Mouse (Mus musculus) midbrain, embryonic 16.5 days (tissue): ENCODE measurements around the gene Cxadr. TPM values are rescaled to one million over a fixed set of nuclear protein-coding genes. Genes with fewer than 3 reads are reported as not detected.

Experiments used
- ATAC-seq: fragments of 200-750 bp; cut with Nextera tagmentation; 2 replicates; pipeline ENCODE4 v1.8.0; 2017; ENCODE audit warnings: moderate TSS enrichment
- H3K27ac ChIP-seq: fragments of 300-500 bp; sonication (generic); 2 replicates; pipeline ENCODE4 v1.5.1; 2014; ENCODE audit warnings: mild to moderate bottlenecking, low read length, mixed read lengths
- H3K27me3 ChIP-seq: fragments of 300-500 bp; sonication (generic); 2 replicates; pipeline ENCODE4 v1.6.1; 2014; ENCODE audit warnings: low read depth, low read length, mixed read lengths; ENCODE audit not compliant: control insufficient read depth, insufficient read depth
- H3K36me3 ChIP-seq: fragments of 300-500 bp; sonication (generic); 2 replicates; pipeline ENCODE4 v1.6.1; 2014; ENCODE audit warnings: mild to moderate bottlenecking, low read length, moderate library complexity, mixed read lengths; ENCODE audit not compliant: control insufficient read depth, insufficient read depth
- H3K4me1 ChIP-seq: fragments of 300-500 bp; sonication (generic); 2 replicates; pipeline ENCODE4 v1.6.1; 2014; ENCODE audit warnings: mild to moderate bottlenecking, low read length, mixed read lengths; ENCODE audit not compliant: control insufficient read depth, insufficient read depth
- H3K4me2 ChIP-seq: fragments of 300-500 bp; sonication (generic); 2 replicates; pipeline ENCODE4 v1.6.1; 2014; ENCODE audit warnings: mild to moderate bottlenecking, low read length, mixed read lengths
- H3K4me3 ChIP-seq: fragments of 300-500 bp; sonication (generic); 2 replicates; pipeline ENCODE4 v1.5.1; 2014; ENCODE audit warnings: low read depth, mild to moderate bottlenecking, low read length, moderate library complexity, mixed read lengths
- H3K9ac ChIP-seq: fragments of 300-500 bp; sonication (generic); 2 replicates; pipeline ENCODE4 v1.6.1; 2014; ENCODE audit warnings: low read depth, low read length, mixed read lengths
- H3K9me3 ChIP-seq: fragments of 300-500 bp; sonication (generic); replicated peaks from 2 replicates; pipeline ENCODE4 v1.6.1; 2014; ENCODE audit warnings: mild to moderate bottlenecking, low read length, mixed read lengths; ENCODE audit not compliant: control insufficient read depth, poor library complexity, severe bottlenecking
- WGBS: fragments of 180-500 bp; shearing (Covaris S2); extraction: QIAGEN DNeasy Blood & Tissue Kit; methylation state at CpG from one replicate; pipeline ENCODE4 v1.1.7; 2014; 5-methylcytosine and 5-hydroxymethylcytosine counted together
- polyA plus RNA-seq: library from polyadenylated mRNA; unstranded; fragments of >200 nt; fragmentation: Nextera tagmentation; extraction: Ambion mirVana; gene quantifications from 2 replicates; pipeline ENCODE4 v1.2.1, GENCODE M21; 2015

Cxadr gene
- polyA plus RNA-seq, 1 experiment from 2014 or later = 205 TPM

DNA sequence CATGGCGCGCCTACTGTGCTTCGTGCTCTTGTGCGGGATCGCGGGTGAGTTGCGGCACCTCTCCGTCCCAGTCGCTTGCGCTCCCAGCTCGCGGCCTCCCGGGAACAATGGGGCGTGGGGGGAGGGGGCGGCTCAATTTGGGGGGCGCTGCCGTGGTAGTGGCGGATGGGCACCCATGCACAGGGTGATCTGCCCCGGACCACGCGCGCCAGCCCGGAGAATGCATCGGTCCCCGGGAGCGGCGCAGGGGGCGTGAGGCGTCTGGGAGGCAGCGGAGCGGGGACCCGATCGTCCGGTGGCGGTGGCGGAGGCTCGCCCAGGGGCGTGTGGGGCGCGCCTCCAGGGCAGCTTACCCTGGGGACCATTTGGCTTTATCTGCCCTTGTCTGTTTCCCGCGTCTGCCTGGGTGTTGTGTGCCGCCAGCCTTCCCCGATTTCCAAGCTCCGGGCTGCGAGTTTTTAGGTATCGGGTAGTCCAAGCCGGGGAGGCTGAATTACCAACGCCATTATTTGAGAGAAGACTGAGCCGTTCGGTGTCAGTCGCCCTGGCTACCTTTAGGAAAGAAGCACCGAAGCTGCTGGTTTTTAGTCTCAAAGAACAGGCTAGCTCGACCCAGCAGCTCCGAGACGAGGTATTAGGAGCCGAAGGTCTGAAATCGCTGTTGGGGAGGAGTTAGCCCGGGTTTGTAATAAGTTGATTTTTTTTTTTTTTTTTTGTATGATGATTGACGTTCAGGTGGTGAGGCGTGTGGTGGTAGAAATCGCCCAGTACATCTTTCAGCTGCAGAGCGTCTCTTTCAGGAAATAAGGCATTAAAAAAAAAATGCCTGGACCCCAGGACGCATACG lies 765 bp downstream of the Cxadr start:
- Histone ChIP-seq H3K4me3 (peak overlapping the region; percentile 91), H3K27me3 (no peaks in the 10 kb centered on the region), H3K9ac (peak overlapping the region; percentile 94), H3K36me3 (no peaks in the 10 kb centered on the region), H3K4me2 (peak overlapping the region; percentile 71), H3K9me3 (no peaks in the 10 kb centered on the region), H3K27ac (peak overlapping the region; percentile 97), H3K4me1 (peaks cover 23% of the 10 kb centered on the region)
- ATAC-seq = peak; percentile 75
- WGBS = under 1% methylated on average over 62 of the region's 65 CpGs

DNA sequence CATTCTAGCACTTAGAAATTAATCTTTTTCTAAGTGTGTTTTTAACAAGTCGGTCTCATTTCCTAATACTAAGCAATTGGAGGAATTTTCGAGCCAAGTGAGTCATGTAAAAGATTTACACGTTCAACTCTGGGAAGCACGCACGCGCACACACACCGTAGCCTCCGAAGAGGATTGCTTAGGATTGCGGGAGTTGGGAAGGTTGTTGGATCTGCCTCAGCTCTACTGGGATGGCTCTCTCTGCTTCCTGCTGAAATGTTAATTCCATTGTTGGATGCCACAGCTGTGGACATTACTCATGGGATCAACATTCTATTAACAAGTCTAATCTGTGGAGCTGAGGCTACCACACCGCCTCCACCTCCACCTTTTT lies 1.4 kb downstream of the Cxadr start:
- Histone ChIP-seq H3K27me3 (no peaks in the 10 kb centered on the region), H3K9ac (peak overlapping the region; percentile 94), H3K9me3 (no peaks in the 10 kb centered on the region), H3K4me1 (peaks cover 23% of the 10 kb centered on the region), H3K27ac (peak overlapping the region; percentile 97), H3K4me2 (peak overlapping the region; percentile 71), H3K4me3 (peak overlapping the region; percentile 91), H3K36me3 (no peaks in the 10 kb centered on the region)
- ATAC-seq = no peak
- 1% methylated on average over 10 of the region's 10 CpGs for WGBS

DNA sequence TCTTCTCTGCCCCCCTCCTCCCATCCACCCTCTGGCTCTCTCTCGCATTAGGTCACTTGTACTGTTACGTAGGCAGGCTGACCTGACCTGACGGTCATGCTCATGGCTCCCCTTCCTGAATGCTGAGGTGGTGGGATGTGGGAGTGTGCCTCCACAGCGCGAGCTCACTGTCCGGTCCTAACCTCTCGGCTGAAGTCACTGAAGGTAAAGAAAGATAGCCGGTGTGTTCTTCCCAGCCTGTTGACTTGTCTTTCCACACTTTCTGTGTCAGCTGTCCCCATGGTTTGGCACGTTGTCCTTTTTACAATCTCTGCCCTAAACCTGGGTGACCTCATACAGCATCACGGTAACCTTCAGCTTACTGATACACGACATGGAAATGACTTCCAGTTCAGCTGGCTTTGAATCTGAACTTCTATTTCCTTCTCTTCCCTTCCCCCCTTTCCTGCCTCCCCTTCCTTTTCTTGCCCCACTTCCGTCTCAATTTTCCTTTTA lies 4.4 kb downstream of the Cxadr start:
- no peaks in the 10 kb centered on the region for H3K9me3 ChIP-seq
- WGBS = 87% methylated on average over 12 of the region's 12 CpGs

DNA sequence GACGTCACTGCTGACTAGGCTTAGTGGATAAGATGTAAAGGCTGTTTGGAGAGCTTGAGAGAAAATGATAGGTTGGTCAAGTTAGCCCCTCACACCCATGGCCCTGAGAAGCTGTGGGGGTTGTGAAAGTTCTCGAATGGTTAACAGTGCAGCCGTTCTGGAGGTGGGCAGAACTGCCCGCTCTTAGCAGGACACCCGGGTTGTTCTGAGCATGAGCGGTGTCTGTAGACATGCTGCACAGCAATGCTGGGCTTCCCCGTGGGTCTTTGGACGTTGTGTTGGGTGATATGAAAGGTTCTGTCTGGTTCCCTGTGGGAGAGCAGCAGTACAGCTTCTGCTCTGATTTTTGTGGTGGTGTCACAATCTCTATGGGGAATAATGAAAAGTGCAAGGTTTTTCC lies 5.3 kb downstream of the Cxadr start:
- Histone ChIP-seq H3K27ac (no peak overlapping the region), H3K9ac (no peak overlapping the region), H3K4me2 (no peak overlapping the region), H3K9me3 (no peaks in the 10 kb centered on the region), H3K4me3 (no peak overlapping the region), H3K27me3 (no peaks in the 10 kb centered on the region), H3K4me1 (peaks cover 21% of the 10 kb centered on the region), H3K36me3 (no peaks in the 10 kb centered on the region)
- 88% methylated on average over 8 of the region's 8 CpGs for WGBS
- no peak for ATAC-seq

More for the DNA sequence above, 4.4 kb downstream of the Cxadr start:
- Histone ChIP-seq H3K4me2 (peak overlapping the region; percentile 5; the same call in 1 of the 2 replicates), H3K4me3 (no peak overlapping the region), H3K27ac (no peak overlapping the region), H3K4me1 (peaks cover 22% of the 10 kb centered on the region), H3K27me3 (no peaks in the 10 kb centered on the region), H3K36me3 (no peaks in the 10 kb centered on the region), H3K9ac (no peak overlapping the region)
- no peak for ATAC-seq

DNA sequence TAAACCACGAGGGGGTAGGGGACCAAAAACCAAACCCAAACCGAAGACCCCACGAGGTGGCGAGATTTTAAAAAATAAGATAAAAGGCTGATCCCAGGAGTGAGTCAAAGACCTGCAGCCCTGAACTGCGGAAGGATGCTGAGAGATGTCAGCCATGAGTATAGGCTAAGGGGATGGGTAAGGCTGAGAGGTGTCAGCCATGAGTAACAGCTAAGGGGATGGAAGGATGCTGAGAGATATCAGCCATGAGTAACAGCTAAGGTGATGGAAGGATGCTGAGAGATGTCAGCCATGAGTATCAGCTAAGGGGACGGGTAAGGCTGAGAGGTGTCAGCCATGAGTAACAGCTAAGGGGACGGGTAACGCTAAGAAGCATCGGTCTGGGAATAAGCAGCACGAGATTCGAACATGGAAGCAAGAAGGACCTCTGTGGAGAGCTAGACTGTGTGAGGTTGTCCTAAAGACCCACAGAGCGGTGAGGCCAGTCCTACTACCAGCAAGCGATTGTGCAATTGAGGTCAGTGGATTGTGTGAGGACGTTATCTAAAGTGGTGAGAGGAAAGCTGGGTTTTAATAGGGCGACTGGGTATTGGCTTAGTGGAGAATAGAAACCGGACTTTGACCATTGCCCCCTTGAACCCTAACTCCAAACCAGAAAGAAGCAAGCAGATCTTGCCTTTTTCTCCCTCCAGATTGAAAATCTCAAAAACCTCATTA lies 6.3 kb downstream of the Cxadr start:
- H3K36me3 ChIP-seq = no peaks in the 10 kb centered on the region
- ATAC-seq = no peak
- H3K9ac ChIP-seq = no peak overlapping the region
- no peak overlapping the region for H3K27ac ChIP-seq
- no peaks in the 10 kb centered on the region for H3K27me3 ChIP-seq
- no peak overlapping the region for H3K4me2 ChIP-seq
- no peaks in the 10 kb centered on the region for H3K9me3 ChIP-seq
- WGBS = 96% methylated on average over 16 of the region's 16 CpGs
- peaks cover 21% of the 10 kb centered on the region for H3K4me1 ChIP-seq
- no peak overlapping the region for H3K4me3 ChIP-seq

DNA sequence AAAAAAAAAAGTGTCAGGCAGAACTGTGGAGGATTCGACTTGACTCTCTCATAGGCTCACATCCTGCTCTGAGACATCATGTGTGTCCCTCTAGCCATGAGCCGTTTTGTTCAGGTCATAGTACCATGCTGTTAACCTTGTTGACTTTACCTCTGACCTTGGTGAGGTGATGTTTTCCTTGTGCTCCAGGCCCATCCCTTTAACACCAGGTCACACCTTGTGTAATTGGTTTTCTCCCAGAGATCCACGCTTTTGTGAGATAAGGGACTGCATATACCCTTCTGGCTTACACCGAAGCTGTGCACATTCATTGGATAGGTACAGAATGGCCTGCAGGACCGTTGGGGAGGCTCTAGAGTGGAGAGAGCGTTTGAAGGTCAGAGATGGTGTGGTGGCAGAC lies 8.0 kb downstream of the Cxadr start:
- H3K4me3 ChIP-seq = no peak overlapping the region
- peaks cover 23% of the 10 kb centered on the region for H3K4me1 ChIP-seq
- no peak overlapping the region for H3K9ac ChIP-seq
- WGBS = 91% methylated on average over 6 of the region's 6 CpGs
- no peaks in the 10 kb centered on the region for H3K36me3 ChIP-seq
- H3K4me2 ChIP-seq = no peak overlapping the region
- no peak for ATAC-seq
- no peak overlapping the region for H3K27ac ChIP-seq
- H3K27me3 ChIP-seq = no peaks in the 10 kb centered on the region
- H3K9me3 ChIP-seq = no peaks in the 10 kb centered on the region

DNA sequence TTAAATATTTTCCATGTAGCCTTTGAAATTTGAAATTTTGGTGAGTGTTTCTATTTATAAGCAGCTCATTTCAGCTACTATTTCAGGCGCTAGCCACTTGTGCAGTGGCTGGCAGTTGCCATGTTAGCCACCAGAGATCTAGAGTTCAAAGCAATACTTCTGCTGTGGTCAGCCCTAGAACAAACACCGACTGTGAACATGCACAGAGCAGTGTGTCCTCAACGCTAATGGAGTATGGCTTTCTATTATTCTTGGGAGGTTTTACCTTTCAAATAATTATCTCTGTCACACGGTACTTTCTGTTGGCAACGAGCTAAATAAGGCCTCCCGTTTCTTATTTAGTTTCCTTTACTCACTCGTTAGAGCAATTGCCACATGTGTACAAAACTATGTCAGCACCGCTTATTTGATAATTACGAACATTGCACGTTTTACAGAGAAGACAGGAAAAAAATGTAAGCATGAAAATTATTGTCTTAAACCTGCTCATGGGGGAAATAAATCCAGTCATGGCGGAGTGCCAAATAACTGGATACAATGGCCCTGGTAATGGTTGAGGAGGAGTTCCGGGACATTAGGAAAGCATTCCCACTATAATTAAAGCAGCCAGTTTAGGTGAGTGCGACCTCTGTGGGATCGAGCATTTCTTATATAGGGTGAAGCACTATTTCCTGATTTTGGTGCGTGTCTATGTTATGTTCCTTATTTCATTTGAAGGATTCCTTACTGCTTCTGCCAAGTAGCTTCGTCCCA lies 12.0 kb downstream of the Cxadr start:
- no peaks in the 10 kb centered on the region for H3K36me3 ChIP-seq
- ATAC-seq = no peak
- H3K27me3 ChIP-seq = no peaks in the 10 kb centered on the region
- 34% methylated on average over 16 of the region's 16 CpGs for WGBS
- no peaks in the 10 kb centered on the region for H3K9me3 ChIP-seq
- H3K4me3 ChIP-seq = no peak overlapping the region
- no peak overlapping the region; the same call in 1 of the 2 replicates for H3K9ac ChIP-seq
- H3K27ac ChIP-seq = peak overlapping the region; percentile 6; the same call in 1 of the 2 replicates
- peaks cover 21% of the 10 kb centered on the region for H3K4me1 ChIP-seq
- peak overlapping the region; percentile 39 for H3K4me2 ChIP-seq

DNA sequence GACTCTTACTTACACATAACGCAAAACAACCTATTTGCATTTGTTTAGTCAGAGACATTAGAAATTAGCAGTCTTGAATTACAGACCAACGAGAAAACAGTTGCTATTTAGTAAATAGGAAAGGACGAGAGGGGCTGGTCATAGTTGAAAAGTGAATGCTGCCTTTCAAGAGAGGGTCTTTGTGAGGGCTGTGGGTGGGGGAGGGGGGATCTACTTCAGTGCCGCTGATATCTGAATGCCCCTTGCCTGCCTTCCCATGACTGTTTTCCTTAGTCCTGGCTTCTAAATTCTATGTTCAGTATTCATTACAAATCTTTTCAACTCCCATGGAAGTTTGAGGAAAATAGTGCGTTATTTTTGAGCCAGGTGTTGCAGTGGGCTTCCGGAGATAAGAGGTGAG lies 12.7 kb downstream of the Cxadr start:
- Histone ChIP-seq H3K9me3 (no peaks in the 10 kb centered on the region), H3K4me1 (peaks cover 21% of the 10 kb centered on the region), H3K9ac (no peak overlapping the region), H3K27me3 (no peaks in the 10 kb centered on the region), H3K4me3 (no peak overlapping the region), H3K27ac (no peak overlapping the region), H3K4me2 (peak overlapping the region; percentile 39), H3K36me3 (no peaks in the 10 kb centered on the region)
- 35% methylated on average over 6 of the region's 6 CpGs for WGBS
- ATAC-seq = no peak
